Mouse (Mus musculus) v-Abl transformed pro-B cells (cell line): ENCODE data around the gene Lrmda.
"Not testable (repeated sequence)": the region's sequence is repeated elsewhere in the genome, so short reads cannot be mapped to it uniquely, and the experiment has no call there.

Experiments used
- in situ Hi-C, 2 experiments: fragments of 400-800 bp; cut with MboI; formaldehyde crosslinking; loops; one replicate each; pipeline ENCODE4 v1.15.1; 2025; ENCODE audit not compliant: unreplicated experiment in 2 of 2

The Lrmda gene

GRCm38 (mm10) chr14:22743264-22743663 lies 723.8 kb downstream of the Lrmda start:
- in situ Hi-C loops = no loop called here

DNA sequence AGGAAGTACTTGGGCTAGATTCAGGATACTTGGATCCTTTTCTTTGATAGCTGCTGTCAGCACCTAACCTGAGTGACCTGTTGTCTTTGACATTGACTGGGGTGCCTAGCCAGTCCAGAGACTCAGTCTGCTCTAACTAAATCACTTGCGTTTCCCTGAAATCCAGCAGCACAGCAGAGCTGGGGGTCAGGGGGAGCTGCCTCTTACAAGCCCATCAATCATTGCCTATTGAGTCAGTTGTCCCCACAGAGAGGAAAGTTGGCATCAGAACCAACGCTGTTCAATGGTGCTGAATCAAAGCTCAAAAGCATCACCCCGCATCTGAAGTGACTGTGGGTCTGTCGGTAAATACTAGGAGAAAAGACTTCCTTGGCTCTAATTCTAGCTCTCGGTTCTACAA lies 725.2 kb downstream of the Lrmda start:
- in situ Hi-C loops = no loop called here

DNA sequence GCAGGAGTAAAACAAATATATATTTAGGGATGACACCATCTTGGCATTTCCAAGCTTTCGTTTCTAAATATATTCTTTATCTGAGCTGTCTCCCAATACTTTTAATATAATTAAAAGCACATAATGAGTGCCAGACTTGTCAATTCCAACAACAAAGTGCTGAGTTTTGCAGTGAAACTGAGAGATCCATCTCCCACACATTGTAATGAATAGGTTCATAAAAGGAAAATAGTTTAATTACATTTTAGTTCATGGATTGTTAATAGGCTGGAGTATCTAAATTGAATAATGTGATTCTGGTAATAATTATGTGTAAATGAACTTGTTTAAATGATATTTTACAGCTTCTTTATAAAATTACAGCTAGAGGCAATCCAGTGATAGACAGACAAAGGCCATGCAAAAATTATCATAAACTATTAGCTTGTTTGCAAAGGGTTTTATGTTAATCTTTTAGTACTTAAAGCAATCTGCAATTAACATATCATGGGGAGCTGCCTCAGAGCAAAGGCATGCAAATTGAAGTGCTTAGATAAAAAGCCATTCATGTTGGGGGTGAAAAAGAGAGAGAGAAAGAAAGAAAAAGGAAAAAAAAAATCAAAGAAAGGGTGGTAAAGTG lies 725.9 kb downstream of the Lrmda start:
- in situ Hi-C loops = no loop called here

DNA sequence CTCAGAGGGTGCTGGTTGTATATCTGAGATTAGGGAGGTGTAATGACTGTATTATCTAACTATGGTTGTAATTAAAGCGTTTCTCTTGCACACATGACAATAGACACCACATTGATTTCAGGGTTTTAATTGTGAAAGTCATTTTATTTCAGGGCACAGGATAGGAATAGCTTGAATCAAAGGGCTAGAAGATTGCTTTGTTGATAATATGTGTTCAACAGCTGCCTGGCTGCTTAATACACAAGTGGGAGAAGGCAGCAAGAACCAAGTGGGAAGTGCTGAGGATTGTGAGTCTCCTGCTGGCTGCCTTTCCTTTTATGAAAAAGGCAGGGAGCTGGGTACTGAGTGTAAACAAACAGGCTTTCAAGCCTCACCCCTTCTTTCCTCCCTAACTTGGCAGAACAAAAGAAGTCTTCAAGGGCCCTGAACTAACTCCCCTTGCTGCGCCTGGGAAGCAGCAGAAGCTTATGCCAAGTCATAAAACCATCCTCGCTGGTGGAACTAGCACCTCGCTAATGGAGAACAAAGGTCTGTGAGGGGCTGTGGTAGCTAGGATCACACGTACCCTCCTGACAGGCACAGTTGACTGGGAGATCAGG lies 726.5 kb downstream of the Lrmda start:
- in situ Hi-C loops = no loop called here

DNA sequence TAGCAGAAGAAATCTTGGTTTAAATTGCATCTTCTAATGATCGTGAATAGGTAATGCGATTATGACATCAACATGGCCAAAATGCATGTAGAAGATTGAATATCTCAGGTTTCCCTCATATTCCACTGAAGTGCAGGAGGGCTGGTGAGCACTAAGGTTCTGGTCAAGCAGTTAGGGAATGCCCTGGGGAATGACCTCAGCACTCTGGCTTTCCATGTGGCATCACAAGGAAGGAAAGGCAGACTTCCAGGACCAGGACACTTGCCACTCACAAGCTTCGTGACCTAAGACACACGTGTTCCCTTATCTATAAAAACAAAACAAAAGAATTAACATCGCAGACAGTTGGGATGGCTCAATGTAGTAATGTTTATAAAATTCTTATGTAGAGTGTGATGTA lies 728.3 kb downstream of the Lrmda start:
- in situ Hi-C loops = no loop called here

GRCm38 (mm10) chr14:22750409-22750808 lies 730.9 kb downstream of the Lrmda start:
- in situ Hi-C loops = no loop called here

- in situ Hi-C loops = no loop called here
Measured at GRCm38 (mm10) chr14:22751290-22751689, 731.8 kb downstream of the Lrmda start.

GRCm38 (mm10) chr14:22754633-22755032 lies 735.1 kb downstream of the Lrmda start:
- in situ Hi-C loops = no loop called here

DNA sequence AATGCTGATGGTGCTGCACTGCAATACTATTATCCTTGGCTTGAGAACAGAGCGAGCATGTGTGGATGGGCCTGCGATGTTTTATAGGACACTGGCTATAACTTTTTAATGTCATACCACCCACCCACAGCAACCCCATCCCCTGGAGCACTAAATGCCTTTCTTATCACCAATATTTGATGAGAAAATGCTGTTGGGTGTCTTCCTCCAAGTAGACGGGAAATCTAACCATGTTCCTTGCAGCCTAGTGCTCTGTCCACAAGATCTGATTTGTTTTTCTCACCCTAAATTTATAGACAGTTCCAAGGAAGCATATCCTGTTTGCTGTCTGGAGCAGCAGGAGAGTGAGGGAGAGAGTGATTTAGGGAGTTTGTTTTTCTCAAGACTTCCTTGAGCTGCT lies 738.0 kb downstream of the Lrmda start:
- in situ Hi-C loops = no loop called here

DNA sequence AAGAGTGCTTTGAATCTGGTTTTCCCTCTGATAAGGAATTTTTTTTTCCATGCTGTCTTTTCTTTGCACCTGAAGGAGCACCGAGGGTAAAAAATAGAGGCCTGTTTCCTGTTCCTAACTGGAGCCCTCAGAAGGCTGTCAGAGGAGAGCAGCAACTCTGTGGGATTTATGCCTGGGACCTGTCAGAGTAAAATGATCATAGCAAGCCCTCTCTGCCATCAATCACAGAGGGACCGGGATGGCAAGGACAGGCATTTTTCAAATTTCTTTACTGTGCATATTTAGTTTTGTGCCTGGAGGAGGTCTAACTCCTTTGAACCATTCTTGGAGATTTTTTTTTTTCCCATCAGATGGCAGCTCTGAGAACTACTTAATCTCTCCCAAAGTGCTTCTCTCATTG lies 739.7 kb downstream of the Lrmda start:
- in situ Hi-C loops = no loop called here

DNA sequence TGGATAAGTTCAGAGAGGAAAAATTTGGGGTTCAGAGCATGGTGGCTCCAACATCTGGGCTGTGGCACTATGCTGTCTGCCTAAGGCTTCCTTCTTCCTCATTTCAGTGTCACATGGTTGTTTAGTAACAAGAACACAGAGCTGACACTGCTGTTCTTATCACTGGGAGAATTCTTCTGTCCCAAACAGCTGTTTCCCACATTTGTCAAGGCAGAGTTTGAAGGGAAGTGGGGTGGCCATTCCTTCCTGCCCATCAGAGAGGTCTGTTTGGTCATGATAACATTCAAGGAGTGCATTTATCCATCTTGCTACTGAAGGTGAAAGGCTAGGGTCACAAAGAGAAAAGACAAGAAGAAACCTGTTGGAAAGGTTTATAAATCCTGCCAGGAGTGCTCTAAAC lies 740.2 kb downstream of the Lrmda start:
- in situ Hi-C loops = no loop called here

DNA sequence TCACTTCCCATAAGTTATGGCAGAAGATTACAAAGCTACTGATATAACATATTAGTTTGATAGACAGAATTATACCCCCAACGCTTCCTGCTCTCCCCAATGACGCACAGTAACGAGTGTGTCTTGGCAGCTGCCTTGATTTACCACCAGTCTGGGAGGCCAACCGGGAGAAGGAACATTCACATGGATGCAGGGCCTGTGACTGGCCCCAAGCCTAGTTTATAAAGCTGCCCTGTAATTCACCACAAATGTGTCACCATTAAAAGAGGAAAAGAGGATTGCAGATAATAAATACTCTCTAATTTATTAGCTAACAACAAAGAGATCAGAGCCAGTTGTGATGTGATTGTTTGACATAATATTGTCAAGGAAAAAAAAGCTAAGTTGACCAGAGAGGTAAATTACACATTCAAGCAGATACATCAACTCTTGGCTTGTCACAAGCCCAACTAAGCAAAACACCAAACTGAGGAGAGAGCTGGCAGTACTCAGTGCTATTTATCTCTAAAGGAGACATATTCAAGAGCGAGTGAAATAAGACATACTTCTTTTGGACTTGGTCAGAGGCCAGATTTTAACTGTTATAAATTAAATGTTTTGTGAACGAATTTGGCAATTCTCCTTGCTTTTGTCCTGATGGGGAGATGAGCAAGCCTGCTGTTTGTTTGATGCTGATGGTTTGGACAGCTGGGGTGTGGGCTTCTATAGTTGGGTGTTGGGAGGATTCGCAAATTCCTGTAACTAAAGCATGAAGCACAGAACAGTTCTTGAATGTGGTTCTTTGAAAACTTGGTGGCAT lies 740.9 kb downstream of the Lrmda start:
- in situ Hi-C loops = no loop called here

DNA sequence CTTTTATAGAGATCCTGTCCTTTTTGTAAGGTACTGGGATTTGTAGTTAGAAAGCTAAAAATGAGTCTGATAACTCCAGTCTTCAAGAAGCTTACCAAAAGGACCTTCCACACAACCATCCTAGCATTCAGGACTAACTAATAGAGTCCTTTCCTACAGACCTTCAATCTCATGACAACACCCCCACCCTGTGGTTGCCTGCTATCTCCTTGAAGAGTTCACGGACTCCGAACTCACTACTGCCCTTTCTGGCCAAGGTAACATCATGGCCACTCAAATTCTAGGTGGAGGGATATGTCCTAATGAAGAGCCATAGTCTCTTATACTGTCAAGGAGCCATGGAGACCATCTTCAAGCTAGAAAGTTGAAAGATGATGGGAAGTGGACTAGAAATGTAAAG lies 762.2 kb downstream of the Lrmda start:
- in situ Hi-C loops = no loop called here

DNA sequence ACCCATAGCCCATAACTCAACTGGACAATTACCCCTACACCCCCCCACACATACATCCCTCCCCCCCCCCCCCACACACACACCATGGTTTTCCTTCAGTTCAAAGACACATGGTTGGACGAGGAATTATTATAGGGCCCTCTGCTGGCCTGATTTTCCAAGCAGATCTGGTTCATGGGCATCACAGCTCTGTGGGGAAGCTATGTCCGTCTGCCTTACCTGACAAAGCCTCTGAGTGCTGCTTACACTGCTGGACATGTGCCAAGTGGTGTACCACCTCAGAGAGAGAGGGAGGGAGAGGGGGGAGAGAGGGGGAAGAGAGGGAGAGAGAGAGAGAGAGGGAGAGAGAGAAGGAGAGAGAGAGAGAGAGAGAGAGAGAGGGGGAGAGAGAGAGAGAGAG lies 762.9 kb downstream of the Lrmda start:
- in situ Hi-C loops = no loop called here

DNA sequence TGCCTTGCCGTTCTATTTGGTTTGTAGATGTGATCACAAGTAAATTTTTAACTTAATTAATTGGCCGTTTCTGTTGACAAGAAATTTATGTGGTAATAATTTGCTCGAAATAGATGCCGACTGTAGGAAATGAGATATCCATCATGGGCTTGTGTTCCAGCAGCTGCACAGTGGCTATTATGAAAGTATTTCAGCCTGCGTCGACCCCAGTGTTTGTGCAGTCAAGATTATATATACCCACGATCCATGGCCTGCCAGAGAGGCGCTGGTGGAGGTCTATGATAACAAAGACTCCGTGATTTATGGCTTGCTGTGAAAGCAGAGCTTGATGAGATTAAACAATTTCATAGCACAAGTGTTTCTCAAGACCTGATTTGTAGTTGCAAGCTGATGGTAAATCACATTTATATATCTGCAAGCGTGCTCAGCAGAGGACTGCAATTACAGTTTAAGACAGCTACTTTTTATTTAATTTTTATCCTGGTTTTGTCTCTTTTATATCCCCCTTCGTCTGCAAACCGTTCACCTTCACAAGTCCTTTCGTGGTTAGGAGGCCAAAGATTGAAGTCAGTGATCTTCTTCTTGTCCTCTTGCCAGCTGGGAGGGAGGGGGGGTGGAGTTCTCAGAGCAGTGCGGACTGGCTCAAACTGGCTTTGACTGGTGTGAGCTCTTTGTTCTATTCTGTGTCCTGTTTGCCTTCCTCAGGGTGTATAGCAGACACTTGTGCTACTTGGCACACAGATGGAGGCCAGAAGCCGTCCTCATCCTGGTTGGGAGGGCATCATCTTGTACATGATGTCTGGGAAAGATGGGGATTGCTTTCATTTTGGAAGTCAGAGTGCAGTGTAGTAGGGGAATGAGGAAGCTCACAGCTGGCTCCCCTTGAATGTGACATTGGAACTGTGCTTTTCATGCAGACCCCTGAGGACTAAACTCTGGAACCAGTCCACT lies 764.0 kb downstream of the Lrmda start:
- in situ Hi-C loops = no loop called here

- in situ Hi-C loops = no loop called here
Measured at GRCm38 (mm10) chr14:22800020-22800419, 780.5 kb downstream of the Lrmda start.

DNA sequence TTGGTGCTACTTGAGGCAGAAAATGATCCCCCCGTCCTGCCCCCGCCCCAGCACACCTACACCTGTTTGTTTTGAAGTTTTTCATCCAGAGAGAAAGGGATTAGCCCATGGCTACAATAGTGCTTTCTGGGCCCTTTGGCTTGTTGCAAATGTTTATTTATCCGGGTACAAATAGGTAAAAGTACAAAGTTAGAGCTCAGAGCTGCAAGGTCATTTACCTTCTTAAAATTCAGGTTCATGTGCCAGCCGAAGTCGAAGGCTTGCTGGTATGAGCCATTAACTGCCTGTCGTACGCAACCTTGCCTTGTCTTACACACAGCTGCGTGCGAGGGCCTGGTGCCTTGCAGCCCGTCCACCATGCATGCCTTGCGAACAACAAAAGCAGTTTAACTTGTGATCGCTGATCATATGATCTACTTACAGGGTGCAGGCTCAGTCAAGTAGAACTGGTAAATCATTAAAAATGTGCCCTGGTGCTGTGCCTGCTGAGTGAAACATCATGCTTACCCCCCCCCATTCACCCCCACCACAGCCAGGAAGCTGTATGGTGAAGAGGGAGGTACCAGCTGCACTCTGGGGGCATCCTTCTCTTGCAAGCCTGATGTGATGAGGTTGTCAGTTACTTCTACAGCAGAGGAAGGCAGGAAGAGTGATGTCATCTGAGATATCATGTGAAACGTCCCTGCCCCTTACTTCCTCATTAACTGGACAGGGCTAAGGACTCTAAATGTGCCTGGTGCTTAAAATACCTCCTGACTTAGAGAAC lies 781.5 kb downstream of the Lrmda start:
- in situ Hi-C loops = no loop called here

- in situ Hi-C loops = not testable (repeated sequence)
Measured at GRCm38 (mm10) chr14:22801714-22802113, 782.2 kb downstream of the Lrmda start.

GRCm38 (mm10) chr14:22807324-22807723 lies 787.8 kb downstream of the Lrmda start:
- in situ Hi-C loops = no loop called here
